Mouse (Mus musculus): ENCODE measurements at regions not wholly inside any gene's neighbourhood (a gene's known extent, or its start where the extent isn't known, plus 50 kb on each side); places are given as distances from the start of the nearest gene placed in this dataset.

- TF ChIP-seq TAL1 (IDR thresholded peaks at IDR 0.05; ENCODE audit: low read length) (no peak), GATA1 (IDR thresholded peaks at IDR 0.05; ENCODE audit: low read length) (no peak)
These were observed 84.8 kb upstream of the Calm2 start for GRCm38 (mm10) chr17:87531411-87532157.
